Mouse (Mus musculus) erythroid progenitor cell, adult 5-6 weeks (primary cell): ENCODE data around the gene Prom1. TPM values are rescaled to one million over a fixed set of nuclear protein-coding genes. Genes with fewer than 3 reads are reported as not detected.
"Not testable (repeated sequence)": the region's sequence is repeated elsewhere in the genome, so short reads cannot be mapped to it uniquely, and the experiment has no call there.

Experiments
- ATAC-seq: replicated peaks from 2 replicates; pipeline ENCODE4 v1.8.0; 2016; ENCODE audit warnings: moderate number of reproducible peaks, mild to moderate bottlenecking, moderate TSS enrichment, inconsistent platforms; ENCODE audit not compliant: poor library complexity, low FRiP score, severe bottlenecking
- total RNA-seq, 2 experiments: library from RNA; stranded (forward) in 1 of 2; stranded (reverse) in 1 of 2; fragments of 150-400 nt in 1 of 2; fragments of 186-747, 209-891 nt in 1 of 2; gene quantifications; 2 replicates each; pipeline versions ENCODE4 v1.2.3 to v1.2.4; 2015 to 2017; ENCODE audit warnings: low replicate concordance in 2 of 2

Prom1 gene
- total RNA-seq (2015; ENCODE audit: low replicate concordance) (21.4 and 32.1 TPM in 2 replicates), total RNA-seq (2017; ENCODE audit: low replicate concordance) (19.4 and 24.8 TPM in 2 replicates)

GRCm38 (mm10) chr5:44101231-44102110 lies at the start of gene Prom1:
Gene Prom1 (minus strand): TSS chr5:44102032.
- ATAC-seq: no peak

GRCm38 (mm10) chr5:44147732-44148131 lies 45.9 kb upstream of the Prom1 start:
- ATAC-seq: no peak

DNA sequence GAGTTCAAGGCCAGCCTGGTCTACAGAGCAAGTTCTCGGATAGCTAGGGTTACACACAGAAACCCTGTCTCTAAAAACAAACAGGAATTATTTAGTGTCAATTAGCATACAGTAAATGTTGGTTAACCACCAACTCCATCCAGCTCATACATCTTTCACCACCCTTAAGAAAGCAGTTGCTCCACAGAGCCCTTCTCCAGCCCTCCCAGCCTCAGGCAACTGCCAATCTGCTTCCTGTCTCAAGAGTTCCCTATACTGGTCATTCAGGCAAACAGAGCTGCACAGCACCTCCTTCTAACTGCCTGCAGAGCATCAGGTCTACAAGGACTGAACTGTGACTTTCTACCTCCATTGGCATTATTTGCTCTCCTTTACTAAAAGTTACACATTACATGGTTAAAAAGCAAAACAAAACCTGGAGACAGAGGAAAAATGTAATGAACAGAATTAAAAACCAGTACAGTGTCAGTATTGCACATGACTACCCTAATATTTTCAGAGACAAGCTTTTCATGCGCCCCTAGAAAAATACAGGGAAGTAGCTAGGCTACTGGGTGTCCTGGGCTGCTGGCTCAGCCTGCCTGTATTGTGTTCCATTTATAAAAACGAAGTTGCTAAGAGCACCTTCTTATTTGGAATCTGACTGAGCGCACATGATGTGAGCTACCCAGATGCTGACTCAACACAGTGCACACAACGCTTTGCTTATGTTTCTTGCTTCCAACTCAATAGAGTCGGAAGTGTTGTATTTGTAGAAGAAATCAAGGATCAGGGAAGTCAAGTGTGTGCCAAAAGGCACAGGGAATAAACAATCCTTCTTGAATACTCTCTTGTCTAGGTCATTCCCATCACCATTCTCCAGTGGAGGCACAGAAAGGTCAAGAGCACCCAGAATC lies 44.9 kb upstream of the Prom1 start:
- no peak for ATAC-seq

- no peak for ATAC-seq
Observed at GRCm38 (mm10) chr5:44143467-44144235, 41.8 kb upstream of the Prom1 start.

- no peak for ATAC-seq
Observed at GRCm38 (mm10) chr5:44127487-44127886, 25.7 kb upstream of the Prom1 start.

DNA sequence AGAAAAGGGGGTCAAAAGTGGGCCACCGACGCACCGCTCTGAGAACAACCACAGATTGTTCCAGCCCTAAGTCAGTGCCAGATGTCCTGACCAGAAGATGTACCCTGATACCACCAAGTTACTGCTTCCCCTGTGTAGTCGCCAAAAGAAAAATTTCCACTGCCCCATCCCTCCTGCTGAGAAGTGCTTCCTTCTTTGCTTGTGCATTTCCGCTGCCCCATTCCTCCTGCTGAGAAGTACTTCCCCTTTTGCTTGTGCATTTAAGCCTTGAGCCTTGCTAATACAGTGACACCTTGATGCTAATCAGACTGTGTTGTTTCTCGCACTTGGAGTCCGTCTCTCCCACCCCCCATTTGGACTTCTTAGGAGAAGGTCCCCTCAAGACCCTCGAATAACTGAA lies 24.7 kb upstream of the Prom1 start:
- not testable (repeated sequence) for ATAC-seq

DNA sequence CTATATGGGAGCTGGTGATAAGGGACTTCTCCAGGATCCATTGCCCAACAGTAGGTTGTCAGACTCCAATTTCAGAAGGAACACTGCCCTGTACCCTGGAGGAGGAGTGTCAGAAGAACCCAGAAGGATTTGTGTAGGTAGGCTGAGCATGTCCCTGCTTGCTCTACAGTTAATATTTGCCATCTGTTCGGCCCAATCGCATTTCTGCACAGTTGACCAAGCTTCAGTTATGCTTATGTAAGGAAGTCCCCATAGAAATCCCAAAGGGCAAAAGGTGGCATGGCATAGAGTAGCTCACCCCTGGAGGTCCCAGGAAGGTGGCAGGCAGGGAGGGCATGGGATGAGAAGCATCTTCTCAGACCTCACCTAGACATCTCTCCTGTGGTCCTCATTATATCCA lies 19.6 kb upstream of the Prom1 start:
- ATAC-seq: no peak

- no peak for ATAC-seq
Observed at GRCm38 (mm10) chr5:44113138-44113537, 11.3 kb upstream of the Prom1 start.

GRCm38 (mm10) chr5:44109121-44109520 lies 7.3 kb upstream of the Prom1 start:
- no peak for ATAC-seq

GRCm38 (mm10) chr5:44108125-44108524 lies 6.3 kb upstream of the Prom1 start:
- ATAC-seq: no peak

- no peak for ATAC-seq
Observed at GRCm38 (mm10) chr5:44105192-44105591, 3.4 kb upstream of the Prom1 start.

- no peak for ATAC-seq
Observed at GRCm38 (mm10) chr5:44104686-44105085, 2.9 kb upstream of the Prom1 start.

DNA sequence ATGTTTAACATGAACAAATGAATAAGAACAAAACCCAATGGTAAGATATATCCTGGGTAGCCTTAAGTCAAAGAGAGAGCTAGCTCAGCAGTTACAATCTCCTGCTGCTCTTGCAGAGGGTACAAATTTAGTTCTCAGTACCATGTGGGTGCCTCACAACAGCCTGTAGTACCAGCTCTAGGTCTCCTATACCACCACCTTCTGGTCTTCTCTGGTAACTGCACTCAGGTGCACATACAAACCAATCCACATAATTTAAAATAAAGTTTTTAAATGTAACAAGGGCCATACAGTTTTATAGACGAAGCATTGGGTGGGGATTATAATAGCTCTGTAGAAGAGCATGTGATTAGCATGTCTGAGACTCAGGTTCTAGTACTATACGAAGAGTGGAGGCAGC lies 2.3 kb upstream of the Prom1 start:
- ATAC-seq: no peak

DNA sequence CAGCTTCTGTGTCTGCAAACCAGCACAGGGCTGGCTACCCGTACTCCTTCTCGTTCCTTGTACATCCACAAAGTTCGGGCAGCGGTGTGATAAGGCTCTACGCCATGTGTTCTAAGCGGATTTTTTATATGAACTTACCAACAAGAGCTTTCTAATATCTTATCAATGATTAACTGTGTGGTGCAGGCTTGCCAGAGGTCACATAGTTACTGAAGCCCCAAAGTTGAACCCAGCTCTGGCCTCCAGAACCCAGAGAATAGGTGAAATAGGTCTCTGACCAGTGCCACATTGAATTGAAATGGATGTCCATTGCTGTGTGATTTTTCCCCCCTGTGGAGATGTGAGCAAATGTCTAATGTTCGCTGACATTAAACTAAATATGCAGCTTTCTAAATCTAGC lies 1.3 kb upstream of the Prom1 start:
- ATAC-seq: no peak

DNA sequence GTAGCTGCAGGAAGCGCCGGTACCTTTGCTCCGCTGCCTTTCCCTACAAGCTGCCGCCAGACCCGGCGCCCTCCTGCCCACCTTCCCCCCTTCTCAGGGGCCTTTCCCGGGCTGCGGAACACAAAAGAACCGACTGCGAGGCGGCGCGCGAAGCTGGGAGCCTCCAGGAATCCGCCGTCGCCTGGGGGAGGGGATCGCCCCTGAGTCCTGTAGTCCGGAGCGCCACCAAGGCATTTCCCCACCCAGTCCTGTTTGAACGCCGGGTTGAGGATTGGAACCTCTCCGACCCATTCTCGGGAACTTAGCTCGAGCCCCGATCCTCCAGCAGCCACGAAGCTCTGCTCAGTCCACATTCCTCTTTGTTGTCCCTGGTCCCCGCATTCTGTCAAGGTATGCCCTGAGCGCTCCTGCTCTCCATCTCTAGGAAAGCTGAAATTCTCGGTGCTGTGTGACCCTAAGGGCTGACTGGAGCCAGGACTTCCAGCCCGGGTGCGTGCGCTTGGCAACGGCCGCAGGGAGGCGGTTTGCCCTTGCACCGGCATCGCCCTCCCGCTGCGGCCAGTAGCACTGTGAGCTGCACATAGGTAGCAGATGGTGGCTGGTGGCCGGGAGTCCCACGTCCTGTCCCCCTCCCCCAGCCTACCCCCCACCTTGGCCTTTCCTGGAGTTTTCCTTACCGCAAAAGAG lies 1.1 kb downstream of the Prom1 start:
- ATAC-seq: no peak

- no peak for ATAC-seq
Observed at GRCm38 (mm10) chr5:44100187-44100543, 1.7 kb downstream of the Prom1 start.

- ATAC-seq: no peak
Observed at GRCm38 (mm10) chr5:44096996-44097395, 4.8 kb downstream of the Prom1 start.

DNA sequence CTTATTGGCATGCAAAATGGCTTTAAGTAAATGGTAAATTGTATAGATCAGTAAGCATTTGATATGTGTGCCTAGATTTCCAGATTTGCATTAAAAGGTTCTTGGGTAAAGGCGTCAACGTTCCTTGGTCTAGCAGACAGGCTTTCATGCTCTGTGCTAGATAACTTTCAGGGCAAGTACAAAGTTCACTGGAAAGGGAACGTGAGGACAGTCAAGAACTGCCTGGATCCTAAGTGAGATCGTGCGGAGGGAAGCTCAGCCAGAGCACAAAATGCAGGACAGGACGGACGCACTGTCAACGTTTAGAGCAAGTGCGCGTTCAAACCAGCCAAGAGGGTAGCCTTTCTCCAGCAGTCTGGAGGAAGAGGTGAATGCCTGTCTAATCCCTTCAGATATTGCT lies 5.7 kb downstream of the Prom1 start:
- ATAC-seq: no peak

DNA sequence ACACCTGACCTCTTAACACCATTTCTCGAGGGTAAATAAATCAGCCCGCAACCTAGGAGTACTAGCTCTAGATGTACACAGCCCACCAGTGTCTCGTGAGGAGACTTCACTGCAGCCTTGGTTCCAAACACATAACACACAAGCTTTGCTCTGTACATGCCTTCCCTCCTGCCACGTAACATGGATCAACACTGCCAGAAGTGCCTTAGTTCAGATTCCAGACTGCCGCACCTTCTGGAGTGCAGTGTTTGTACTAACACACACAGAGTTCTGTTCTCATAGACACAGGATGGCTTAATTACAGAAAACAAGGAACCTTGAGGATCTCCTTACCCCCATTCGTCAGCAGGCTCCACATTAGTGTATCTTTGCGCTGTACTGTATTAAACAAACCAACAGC lies 6.1 kb downstream of the Prom1 start:
- no peak for ATAC-seq
